Mouse (Mus musculus) MEL (cell line): ENCODE measurements around the gene Ptchd1.

Experiments
- CHD2 ChIP-seq: IDR thresholded peaks from 2 replicates; pipeline ENCODE4 v1.6.1; 2011; ENCODE audit warnings: low read length, improper control_type of control experiment
- CTCF ChIP-seq, 3 experiments: IDR thresholded peaks in 2 of 3; conservative IDR thresholded peaks in 1 of 3; 2 replicates each; pipeline ENCODE4 v1.5.1; 2011 to 2012; ENCODE audit warnings: low read length in 3 of 3, low read depth in 2 of 3, mild to moderate bottlenecking in 2 of 3, improper control_type of control experiment in 1 of 3, inconsistent platforms in 1 of 3, mixed read lengths in 1 of 3, moderate library complexity in 1 of 3; ENCODE audit not compliant: control insufficient read depth in 1 of 3, insufficient read depth in 1 of 3, poor library complexity in 1 of 3, severe bottlenecking in 1 of 3
- EP300 ChIP-seq, 2 experiments: IDR thresholded peaks; 2 replicates each; pipeline ENCODE4 v1.6.1; 2011; ENCODE audit warnings: improper control_type of control experiment in 2 of 2, low read length in 2 of 2, low read depth in 1 of 2, mild to moderate bottlenecking in 1 of 2
- MYC ChIP-seq: IDR thresholded peaks from 2 replicates; pipeline ENCODE4 v1.6.1; 2011; ENCODE audit warnings: low read depth, mild to moderate bottlenecking, low read length, improper control_type of control experiment, moderate library complexity
- POLR2A ChIP-seq, 2 experiments: IDR thresholded peaks; 2 replicates each; pipeline ENCODE4 v1.6.1; 2011 to 2012; ENCODE audit warnings: low read length in 2 of 2, mild to moderate bottlenecking in 2 of 2, control low read depth in 1 of 2, improper control_type of control experiment in 1 of 2, low read depth in 1 of 2, moderate library complexity in 1 of 2; ENCODE audit not compliant: control insufficient read depth in 1 of 2, insufficient read depth in 1 of 2, poor library complexity in 1 of 2
- TBP ChIP-seq: IDR thresholded peaks from 2 replicates; pipeline ENCODE4 v1.8.0; 2011; ENCODE audit warnings: low read depth, low read length, improper control_type of control experiment
- ZC3H11A ChIP-seq: IDR thresholded peaks from 2 replicates; pipeline ENCODE4 v1.6.1; 2012; ENCODE audit warnings: low read depth, mild to moderate bottlenecking, inconsistent platforms, low read length, improper control_type of control experiment
- ZMIZ1 ChIP-seq: IDR thresholded peaks from 2 replicates; pipeline ENCODE4 v1.6.1; 2012; ENCODE audit warnings: low read depth, mild to moderate bottlenecking, inconsistent platforms, low read length, improper control_type of control experiment, moderate library complexity

- TF ChIP-seq ZC3H11A (no peak), CTCF (IDR thresholded peaks at IDR 0.05 in 2 of 3, conservative IDR thresholded peaks at IDR 0.05 in 1 of 3; ENCODE audit: control insufficient read depth in 1 of 3, insufficient read depth in 1 of 3, low read depth in 2 of 3, low read length in 3 of 3, poor library complexity in 1 of 3, severe bottlenecking in 1 of 3) (no peak), POLR2A (IDR thresholded peaks at IDR 0.05; ENCODE audit: control insufficient read depth in 1 of 2, insufficient read depth in 1 of 2, low read depth in 1 of 2, low read length in 2 of 2, poor library complexity in 1 of 2) (no peak), CHD2 (no peak), EP300 (IDR thresholded peaks at IDR 0.05; ENCODE audit: low read depth in 1 of 2, low read length in 2 of 2) (no peak), TBP (no peak), ZMIZ1 (no peak), MYC (no peak)
Measured at GRCm38 (mm10) chrX:155596390-155596789, 27.2 kb downstream of the Ptchd1 start.
